Mouse (Mus musculus): Measurements from ENCODE around the gene Nrp2. TPM values are rescaled to one million over a fixed set of nuclear protein-coding genes. Genes with fewer than 3 reads are reported as not detected.
A peak's percentile ranks its signal among the peaks of the same experiment; 100 is the strongest.

The Nrp2 gene
- polyA plus RNA-seq, 1 experiment, result 32.2 TPM

GRCm38 (mm10) chr1:62795307-62796037 lies 92.4 kb downstream of the Nrp2 start:
- Histone ChIP-seq H3K36me3 (ENCODE audit: control insufficient read depth, insufficient read depth, low read length, poor library complexity, severe bottlenecking) (no peaks in the 10 kb centered on the region), H3K27me3 (ENCODE audit: control insufficient read depth, insufficient read depth, low read length, poor library complexity, severe bottlenecking) (no peaks in the 10 kb centered on the region), H3K4me3 (ENCODE audit: low read depth, low read length) (peak overlapping the region; percentile 58), H3K27ac (ENCODE audit: insufficient read depth, low read length) (no peak overlapping the region), H3K9ac (ENCODE audit: low read depth, poor library complexity, severe bottlenecking) (peak overlapping the region; percentile 21), H3K4me1 (ENCODE audit: control insufficient read depth, insufficient read depth, low read length) (peaks cover 4% of the 10 kb centered on the region), H3K9me3 (replicated peaks; ENCODE audit: control insufficient read depth, insufficient read depth, low read length, poor library complexity, severe bottlenecking) (no peaks in the 10 kb centered on the region)
- TF ChIP-seq POLR2A (IDR thresholded peaks at IDR 0.05; ENCODE audit: insufficient read depth, low read length), result no peak
- TF ChIP-seq CTCF (IDR thresholded peaks at IDR 0.05; ENCODE audit: low read depth, low read length), result peak; percentile 48

- Histone ChIP-seq H3K9ac (ENCODE audit: low read depth, poor library complexity, severe bottlenecking) (peak overlapping the region; percentile 21), H3K27me3 (ENCODE audit: control insufficient read depth, insufficient read depth, low read length, poor library complexity, severe bottlenecking) (no peaks in the 10 kb centered on the region), H3K9me3 (replicated peaks; ENCODE audit: control insufficient read depth, insufficient read depth, low read length, poor library complexity, severe bottlenecking) (no peaks in the 10 kb centered on the region), H3K36me3 (ENCODE audit: control insufficient read depth, insufficient read depth, low read length, poor library complexity, severe bottlenecking) (no peaks in the 10 kb centered on the region), H3K4me3 (ENCODE audit: low read depth, low read length) (peak overlapping the region; percentile 58), H3K27ac (ENCODE audit: insufficient read depth, low read length) (no peak overlapping the region), H3K4me1 (ENCODE audit: control insufficient read depth, insufficient read depth, low read length) (peaks cover 4% of the 10 kb centered on the region)
- no peak for TF ChIP-seq POLR2A (IDR thresholded peaks at IDR 0.05; ENCODE audit: insufficient read depth, low read length)
Measured at GRCm38 (mm10) chr1:62796038-62796647, 93.1 kb downstream of the Nrp2 start.

GRCm38 (mm10) chr1:62799427-62799826 lies 96.3 kb downstream of the Nrp2 start:
- H3K36me3 ChIP-seq (ENCODE audit: control insufficient read depth, insufficient read depth, low read length, poor library complexity, severe bottlenecking), result no peaks in the 10 kb centered on the region
- no peak overlapping the region for H3K9ac ChIP-seq (ENCODE audit: low read depth, poor library complexity, severe bottlenecking)
- H3K4me3 ChIP-seq (ENCODE audit: low read depth, low read length), result no peak overlapping the region
- no peaks in the 10 kb centered on the region for H3K27me3 ChIP-seq (ENCODE audit: control insufficient read depth, insufficient read depth, low read length, poor library complexity, severe bottlenecking)
- no peaks in the 10 kb centered on the region for H3K9me3 ChIP-seq (replicated peaks; ENCODE audit: control insufficient read depth, insufficient read depth, low read length, poor library complexity, severe bottlenecking)
- no peak for TF ChIP-seq EP300 (IDR thresholded peaks at IDR 0.05; ENCODE audit: insufficient read depth, low read depth, low read length)
- TF ChIP-seq POLR2A (IDR thresholded peaks at IDR 0.05; ENCODE audit: insufficient read depth, low read length), result no peak
- TF ChIP-seq CTCF (IDR thresholded peaks at IDR 0.05; ENCODE audit: low read depth, low read length), result no peak
- peaks cover 2% of the 10 kb centered on the region for H3K4me1 ChIP-seq (ENCODE audit: control insufficient read depth, insufficient read depth, low read length)
- no peak overlapping the region for H3K27ac ChIP-seq (ENCODE audit: insufficient read depth, low read length)

- no peak for TF ChIP-seq CTCF (IDR thresholded peaks at IDR 0.05; ENCODE audit: low read depth, low read length)
- no peak for TF ChIP-seq EP300 (IDR thresholded peaks at IDR 0.05; ENCODE audit: insufficient read depth, low read depth, low read length)
- no peak for TF ChIP-seq POLR2A (IDR thresholded peaks at IDR 0.05; ENCODE audit: insufficient read depth, low read length)
- no peaks in the 10 kb centered on the region for H3K36me3 ChIP-seq (ENCODE audit: control insufficient read depth, insufficient read depth, low read length, poor library complexity, severe bottlenecking)
- peaks cover 2% of the 10 kb centered on the region for H3K4me1 ChIP-seq (ENCODE audit: control insufficient read depth, insufficient read depth, low read length)
- no peak overlapping the region for H3K4me3 ChIP-seq (ENCODE audit: low read depth, low read length)
- no peak overlapping the region for H3K27ac ChIP-seq (ENCODE audit: insufficient read depth, low read length)
- H3K9ac ChIP-seq (ENCODE audit: low read depth, poor library complexity, severe bottlenecking), result no peak overlapping the region
- H3K9me3 ChIP-seq (replicated peaks; ENCODE audit: control insufficient read depth, insufficient read depth, low read length, poor library complexity, severe bottlenecking), result no peaks in the 10 kb centered on the region
- H3K27me3 ChIP-seq (ENCODE audit: control insufficient read depth, insufficient read depth, low read length, poor library complexity, severe bottlenecking), result no peaks in the 10 kb centered on the region
Measured at GRCm38 (mm10) chr1:62800351-62800750, 97.3 kb downstream of the Nrp2 start.

GRCm38 (mm10) chr1:62801429-62801828 lies 98.3 kb downstream of the Nrp2 start:
- H3K9ac ChIP-seq (ENCODE audit: low read depth, poor library complexity, severe bottlenecking), result no peak overlapping the region
- H3K9me3 ChIP-seq (replicated peaks; ENCODE audit: control insufficient read depth, insufficient read depth, low read length, poor library complexity, severe bottlenecking), result no peaks in the 10 kb centered on the region
- H3K4me1 ChIP-seq (ENCODE audit: control insufficient read depth, insufficient read depth, low read length), result no peaks in the 10 kb centered on the region
- H3K4me3 ChIP-seq (ENCODE audit: low read depth, low read length), result no peak overlapping the region
- no peaks in the 10 kb centered on the region for H3K27me3 ChIP-seq (ENCODE audit: control insufficient read depth, insufficient read depth, low read length, poor library complexity, severe bottlenecking)
- no peak for TF ChIP-seq EP300 (IDR thresholded peaks at IDR 0.05; ENCODE audit: insufficient read depth, low read depth, low read length)
- no peak for TF ChIP-seq CTCF (IDR thresholded peaks at IDR 0.05; ENCODE audit: low read depth, low read length)
- TF ChIP-seq POLR2A (IDR thresholded peaks at IDR 0.05; ENCODE audit: insufficient read depth, low read length), result no peak
- no peak overlapping the region for H3K27ac ChIP-seq (ENCODE audit: insufficient read depth, low read length)
- no peaks in the 10 kb centered on the region for H3K36me3 ChIP-seq (ENCODE audit: control insufficient read depth, insufficient read depth, low read length, poor library complexity, severe bottlenecking)

GRCm38 (mm10) chr1:62801842-62802241 lies 98.8 kb downstream of the Nrp2 start:
- no peaks in the 10 kb centered on the region for H3K27me3 ChIP-seq (ENCODE audit: control insufficient read depth, insufficient read depth, low read length, poor library complexity, severe bottlenecking)
- H3K36me3 ChIP-seq (ENCODE audit: control insufficient read depth, insufficient read depth, low read length, poor library complexity, severe bottlenecking), result no peaks in the 10 kb centered on the region
- no peak overlapping the region for H3K9ac ChIP-seq (ENCODE audit: low read depth, poor library complexity, severe bottlenecking)
- no peaks in the 10 kb centered on the region for H3K9me3 ChIP-seq (replicated peaks; ENCODE audit: control insufficient read depth, insufficient read depth, low read length, poor library complexity, severe bottlenecking)
- H3K27ac ChIP-seq (ENCODE audit: insufficient read depth, low read length), result no peak overlapping the region
- no peak overlapping the region for H3K4me3 ChIP-seq (ENCODE audit: low read depth, low read length)
- no peak for TF ChIP-seq CTCF (IDR thresholded peaks at IDR 0.05; ENCODE audit: low read depth, low read length)
- no peak for TF ChIP-seq EP300 (IDR thresholded peaks at IDR 0.05; ENCODE audit: insufficient read depth, low read depth, low read length)
- TF ChIP-seq POLR2A (IDR thresholded peaks at IDR 0.05; ENCODE audit: insufficient read depth, low read length), result no peak
- no peaks in the 10 kb centered on the region for H3K4me1 ChIP-seq (ENCODE audit: control insufficient read depth, insufficient read depth, low read length)
